In the genomic region with DNA sequence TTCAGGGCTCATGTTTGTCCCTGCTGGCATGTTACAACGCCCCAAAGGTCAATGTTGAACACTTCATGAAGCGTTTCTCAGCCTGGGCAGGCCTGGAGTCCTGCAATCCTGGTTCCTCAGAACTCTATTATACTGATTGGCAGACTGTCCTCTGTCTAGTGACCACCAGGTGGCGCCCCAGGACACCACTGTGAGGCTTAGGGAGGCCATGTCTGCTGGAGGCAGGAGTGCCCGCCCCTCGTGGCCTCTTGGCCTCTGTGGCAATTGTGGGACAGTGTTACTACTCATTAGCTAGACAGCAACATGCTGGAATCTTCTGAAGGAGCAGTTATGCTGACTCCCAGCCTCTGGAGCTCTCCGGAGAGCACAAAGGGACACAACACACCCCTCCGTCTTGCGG, we compare ENCODE assay signal across 9 mouse cellular contexts.
DNase-seq lines count a peak whose midpoint lies in the region; TF ChIP-seq lines count a peak whose summit lies in the region.
"Had no signal": no experiment of that assay in that cellular context is flagged by ENCODE, and none has a peak within 500 bp of the region (broad histone marks: within the 10 kb centered on the region; RNA-seq: fewer than 3 reads in every experiment).

No protein-coding gene starts in this region.

- no peak overlapping the region for H3K27ac ChIP-seq in olfactory bulb, adult 2 months (ENCODE audit: insufficient read depth, low read depth, low read length)

- no peak overlapping the region for H3K4me3 ChIP-seq in olfactory bulb, adult 2 months (ENCODE audit: insufficient read depth, low read depth, low read length)
- H3K4me3 ChIP-seq: erythroblast, embryonic 14.5 days had no signal

- 34% methylated on average over 8 of the region's 8 CpGs for WGBS in large intestine, adult 2 months
- WGBS in olfactory bulb, adult 2 months: 37% methylated on average over 8 of the region's 8 CpGs

- peak; percentile 88 for TF ChIP-seq CTCF in olfactory bulb, adult 2 months (IDR thresholded peaks at IDR 0.05; ENCODE audit: insufficient read depth, low read depth, low read length)

- no peaks in the 10 kb centered on the region for H3K4me1 ChIP-seq in olfactory bulb, adult 2 months (ENCODE audit: control insufficient read depth, insufficient read depth, low read length)

- no peak for TF ChIP-seq POLR2A in olfactory bulb, adult 2 months (IDR thresholded peaks at IDR 0.05; ENCODE audit: insufficient read depth, low read depth, low read length)

- intact Hi-C loops in heart, postnatal 10 days (cut with DNase I): loop anchor here (1.0 to 5.0 kb wide), 4 partner anchors 203 to 771 kb away; no protein-coding TSS in a partner anchor

- peak; percentile 49 for DNase-seq in CD4-positive helper T cell, adult 2 months (ENCODE audit: low read depth, low spot score)
- DNase-seq in c-Kit-negative CD71-positive TER-119-positive erythroid progenitor cells, embryonic 14.5 days (ENCODE audit: low read depth, low spot score): peak; percentile 35
- DNase-seq in fibroblast of lung, adult 2 months (ENCODE audit: low read depth): peak; percentile 43
- peak; percentile 86 to 93 for DNase-seq in heart, postnatal 10 days
- peak; percentile 43 for DNase-seq in large intestine, adult 2 months (ENCODE audit: low read depth, low spot score)
- DNase-seq in lung, adult 18-20 months: peak; percentile 74 to 82
- peak; percentile 27 to 42 for DNase-seq in thymus, adult 18-20 months

Comparison
In these comparisons a context has a peak if more than half of its experiments do, and no peak if none do; other contexts are left out.
1. DNase-seq: peak in every context shown above with its lines; median percentile 90 in heart, postnatal 10 days; 78 in lung, adult 18-20 months; 49 in CD4-positive helper T cell, adult 2 months; 43 in fibroblast of lung, adult 2 months; 43 in large intestine, adult 2 months; 35 in c-Kit-negative CD71-positive TER-119-positive erythroid progenitor cells, embryonic 14.5 days; 34 in thymus, adult 18-20 months.